Mouse (Mus musculus) heart, adult 18-20 months (tissue): ENCODE measurements around the gene 1700028J19Rik. TPM values are rescaled to one million over a fixed set of nuclear protein-coding genes. Genes with fewer than 3 reads are reported as not detected.

Source experiments
- DNase-seq, 2 experiments: peaks; one replicate each; pipeline ENCODE4 v3.0.0; 2021 to 2022; ENCODE audit warnings: mixed read lengths in 1 of 2
- long read RNA-seq, 2 experiments: library from polyadenylated mRNA; stranded (forward); transcript quantifications; one replicate each; pipeline ENCODE4 v2.0.0; 2021
- total RNA-seq, 2 experiments: library from RNA; stranded (reverse); gene quantifications; 2 replicates each; pipeline ENCODE4 v1.2.3; 2021

1700028J19Rik gene
- under 1 TPM; 0.25 to 0.28 TPM for total RNA-seq
- long read RNA-seq, experiment 1: 0 reads
- long read RNA-seq, experiment 2: 0 reads

DNA sequence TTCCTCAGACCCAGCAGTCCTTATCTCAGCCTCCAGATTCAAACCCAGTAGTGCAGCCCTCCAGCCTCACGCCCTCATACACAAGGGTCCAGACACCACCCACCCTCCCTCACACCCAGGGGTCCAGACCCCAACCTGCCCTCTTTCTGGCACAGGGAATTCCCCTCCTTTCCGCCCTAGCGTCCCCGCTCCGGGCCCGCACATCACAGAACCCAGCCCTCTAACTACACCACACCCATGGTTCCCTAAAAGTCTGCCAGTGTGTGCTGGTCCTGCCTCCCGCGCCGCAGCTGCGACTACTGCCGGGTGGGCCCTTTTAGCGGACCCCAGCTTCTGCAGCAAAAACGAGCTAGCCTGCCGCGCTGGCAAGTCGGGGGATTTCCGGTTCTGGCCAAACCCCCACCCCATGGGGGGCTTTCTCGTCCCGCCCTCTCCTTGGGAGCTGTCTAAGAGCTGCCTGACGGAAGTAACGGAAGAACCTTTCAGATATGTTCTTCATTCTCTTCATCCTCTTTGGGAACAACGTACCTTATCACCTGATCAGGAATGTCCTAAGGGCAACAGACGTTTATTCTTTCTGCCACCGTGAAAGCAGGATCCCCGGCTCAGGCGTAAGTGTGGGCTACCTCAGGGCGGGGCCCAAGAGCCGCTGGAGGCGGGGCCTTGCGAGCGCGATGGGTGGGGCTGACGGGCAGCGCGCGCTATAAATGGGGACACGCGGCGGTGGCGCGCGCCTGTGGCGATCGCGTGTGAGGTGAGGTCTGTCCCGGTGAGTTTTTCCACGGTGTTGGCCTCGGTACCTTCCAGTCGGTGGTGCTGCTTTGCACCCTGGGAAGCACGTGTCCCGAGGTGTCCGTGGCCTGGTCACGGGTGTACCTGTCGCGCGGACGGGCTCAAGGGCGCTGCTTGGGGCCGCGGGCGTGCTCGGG is at the start of gene 1700028J19Rik, which contains the start of gene 2410002F23Rik:
Gene 1700028J19Rik (minus strand): TSS at position 641 of the 929 bp plus-strand sequence.
Gene 2410002F23Rik (plus strand): TSS at position 668 of the 929 bp plus-strand sequence.
- peak; percentile 92 to 96 for DNase-seq

- DNase-seq: no peak
These were observed 44.9 kb upstream of the 1700028J19Rik start for GRCm38 (mm10) chr7:44291418-44291817.

GRCm38 (mm10) chr7:44290986-44291385 is 44.5 kb upstream of the 1700028J19Rik start:
- no peak for DNase-seq

DNA sequence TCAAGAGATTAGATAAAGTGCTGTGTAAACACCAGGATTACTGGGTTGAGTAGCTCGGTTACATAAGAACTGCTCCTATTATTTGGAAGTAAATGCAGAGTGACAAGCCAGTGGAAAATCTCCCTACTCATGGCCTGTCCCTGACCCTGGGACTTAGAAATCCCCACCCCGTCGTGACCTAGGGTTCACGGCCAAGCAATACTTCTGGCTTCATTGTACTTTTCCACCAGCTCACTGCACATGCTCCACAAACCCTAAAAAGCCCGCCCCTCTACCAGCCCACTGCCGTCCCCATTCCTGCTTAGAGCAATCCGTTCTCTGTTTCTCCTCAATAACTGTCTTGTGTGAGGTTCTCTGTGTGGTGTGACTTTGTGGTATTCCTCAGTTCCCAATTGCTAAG is 41.3 kb upstream of the 1700028J19Rik start:
- no peak for DNase-seq

DNA sequence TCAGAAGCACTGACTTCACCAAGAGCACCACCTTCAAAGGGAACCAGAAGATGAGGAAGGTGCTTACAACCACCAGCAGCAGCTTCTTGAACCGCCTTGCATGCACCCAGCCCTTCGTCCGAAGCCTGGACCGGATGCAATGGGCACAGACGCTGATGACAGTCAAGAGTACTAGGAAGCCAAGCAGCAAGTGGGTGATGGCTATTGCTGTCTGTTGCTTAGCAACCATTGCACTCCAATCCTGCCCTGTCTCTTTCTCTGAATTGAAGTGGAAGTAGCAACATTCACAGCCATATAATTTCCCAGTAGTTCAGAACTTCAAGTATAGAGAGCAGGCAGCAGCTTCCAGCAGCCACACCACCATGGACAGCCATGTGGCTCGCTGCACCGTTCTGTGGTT is 35.1 kb upstream of the 1700028J19Rik start:
- no peak for DNase-seq

DNA sequence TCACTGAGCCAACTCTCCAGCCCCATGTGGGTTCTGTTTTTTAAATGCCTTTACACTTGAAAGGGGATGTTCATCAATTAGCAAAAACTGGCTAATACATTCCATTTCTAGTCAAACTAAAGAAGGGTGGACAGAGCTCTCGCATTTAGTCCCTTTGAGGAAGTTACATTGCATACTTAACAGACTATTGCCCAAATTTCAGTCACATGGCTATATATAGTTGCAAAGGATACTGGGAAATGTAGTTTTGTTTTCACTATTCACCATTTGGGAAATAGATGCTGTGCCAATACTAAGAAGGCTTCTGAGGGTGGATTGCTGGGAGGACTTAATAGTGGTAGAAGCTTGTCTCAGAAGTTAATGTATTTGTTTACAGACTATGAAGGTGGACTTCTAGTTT is 34.5 kb upstream of the 1700028J19Rik start:
- no peak for DNase-seq

DNA sequence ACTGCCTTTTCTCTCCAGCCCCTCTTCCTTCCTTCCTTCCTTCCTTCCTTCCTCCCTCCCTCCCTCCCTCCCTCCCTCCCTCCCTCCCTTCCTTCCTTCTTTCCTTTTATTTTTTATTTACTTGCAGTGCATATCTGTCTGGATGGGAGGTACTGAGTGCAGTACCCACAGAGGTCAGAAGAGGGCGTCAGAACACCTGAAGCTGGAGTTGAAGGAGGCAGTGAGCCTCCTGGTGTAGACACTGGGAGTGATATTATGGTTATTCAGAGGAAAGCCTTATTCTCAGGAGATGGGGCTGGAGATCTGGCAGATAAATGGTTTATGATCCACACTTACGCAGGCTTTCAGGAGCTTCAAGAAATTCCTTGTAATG is 30.7 kb upstream of the 1700028J19Rik start:
- DNase-seq: peak in 1 of 2 experiments; percentile 30

GRCm38 (mm10) chr7:44276461-44277249 is 30.2 kb upstream of the 1700028J19Rik start:
- no peak for DNase-seq

DNA sequence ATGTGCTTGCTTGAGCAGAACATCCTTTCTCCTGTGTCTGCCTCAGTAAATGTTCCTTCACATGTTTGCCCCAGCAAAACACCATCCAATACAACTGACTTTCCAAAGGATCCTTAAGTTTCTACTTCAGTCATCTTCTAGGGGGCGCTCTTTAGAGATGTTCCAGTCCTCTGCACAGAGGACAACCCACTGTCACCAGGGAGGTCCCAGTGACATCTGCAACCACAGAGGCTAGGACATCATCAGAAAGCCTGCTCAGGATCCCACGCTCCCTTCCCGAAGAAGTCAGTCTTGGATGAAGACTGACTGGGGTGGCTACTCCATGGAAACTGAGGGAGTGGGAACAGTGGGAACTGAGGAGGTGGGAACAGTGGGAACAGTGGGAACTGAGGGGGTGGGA is 29.1 kb upstream of the 1700028J19Rik start:
- no peak for DNase-seq

- no peak for DNase-seq
These were observed 27.6 kb upstream of the 1700028J19Rik start for GRCm38 (mm10) chr7:44274096-44274495.

DNA sequence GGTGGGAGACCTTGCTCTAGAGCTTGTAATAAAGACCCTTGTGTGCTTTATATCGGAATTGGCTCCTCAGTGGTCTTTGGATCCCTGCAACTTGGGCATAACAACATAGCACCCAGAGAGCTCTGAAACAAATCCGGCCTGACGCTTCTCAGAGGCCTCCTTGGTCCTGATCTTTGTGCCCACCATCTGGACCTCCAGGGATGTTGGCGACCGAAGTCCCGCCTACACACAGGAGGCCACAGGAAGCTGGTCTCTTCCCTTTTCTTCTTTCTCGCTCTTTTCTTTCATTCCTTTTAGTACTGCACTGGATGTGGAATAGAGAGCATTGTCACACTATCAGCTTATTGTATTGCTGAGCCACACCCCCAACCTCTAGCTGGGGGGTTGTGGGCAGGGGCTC is 27.0 kb upstream of the 1700028J19Rik start:
- no peak for DNase-seq

- no peak for DNase-seq
These were observed 26.1 kb upstream of the 1700028J19Rik start for GRCm38 (mm10) chr7:44272546-44272945.

GRCm38 (mm10) chr7:44271309-44271708 is 24.8 kb upstream of the 1700028J19Rik start:
- no peak for DNase-seq

DNA sequence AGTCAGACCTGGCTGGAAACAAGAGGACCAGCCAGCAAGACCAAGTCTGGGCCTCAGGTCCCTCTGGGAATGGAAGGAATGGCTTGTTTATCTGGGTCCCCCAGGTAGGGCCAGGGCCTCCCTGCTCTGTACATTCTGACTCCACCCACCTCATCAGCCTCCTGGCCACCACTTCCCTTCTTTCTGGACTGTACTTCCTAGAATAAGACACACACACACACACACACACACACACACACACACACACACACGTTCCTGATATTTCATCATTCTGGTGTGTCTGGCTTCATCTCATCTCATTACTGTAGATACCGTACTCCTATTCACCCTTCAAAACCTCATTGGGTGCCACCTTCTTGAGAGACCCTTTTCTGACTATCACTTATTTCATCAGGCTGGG is 22.9 kb upstream of the 1700028J19Rik start:
- DNase-seq: no peak

- no peak for DNase-seq
These were observed 21.6 kb upstream of the 1700028J19Rik start for GRCm38 (mm10) chr7:44268117-44268516.

DNA sequence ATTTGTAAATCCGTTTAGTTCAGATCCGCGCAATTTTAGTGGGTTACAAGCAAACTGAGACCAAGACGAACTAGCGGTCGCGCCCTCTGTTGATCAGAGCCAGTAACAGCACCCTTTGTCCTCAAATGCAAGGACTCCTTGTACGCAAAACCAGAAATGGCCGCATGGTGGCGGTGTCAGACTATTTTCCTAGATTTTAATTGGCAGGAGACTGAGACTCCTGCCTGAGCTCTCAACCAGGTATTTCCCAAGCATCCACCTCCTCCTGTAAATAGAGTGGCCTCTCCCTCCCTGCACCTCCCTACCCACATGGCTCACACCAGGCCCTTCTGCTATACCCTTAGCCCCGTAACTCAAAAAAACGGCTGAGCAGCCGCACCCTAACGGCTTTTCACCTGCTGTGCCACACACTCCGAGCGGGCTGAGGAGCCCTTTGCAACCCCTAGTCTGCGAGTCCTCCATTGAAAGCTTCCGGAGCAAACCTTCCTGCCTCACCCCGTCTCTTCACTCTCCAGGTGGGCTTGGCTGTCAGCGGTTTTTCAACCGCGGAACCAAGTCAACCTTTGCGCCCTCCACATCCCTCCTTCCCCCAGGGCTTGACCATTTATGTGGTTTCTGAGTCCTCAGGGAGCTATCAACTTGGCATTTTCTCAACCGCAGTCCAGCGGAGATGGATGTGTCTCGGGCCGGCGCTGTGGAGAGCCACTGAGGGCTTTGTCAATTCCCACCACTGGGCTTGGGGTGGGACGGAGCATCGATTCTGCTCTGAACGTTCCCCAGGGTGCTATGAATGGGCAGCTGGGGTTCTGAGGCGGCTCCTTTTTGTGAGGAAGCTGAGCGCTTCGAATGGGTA is 16.5 kb upstream of the 1700028J19Rik start:
- peak; percentile 91 to 99 for DNase-seq

GRCm38 (mm10) chr7:44261147-44261546 is 14.7 kb upstream of the 1700028J19Rik start, which contains the start of gene Gm15517:
Gene Gm15517, plus strand, starts transcription at chr7:44261447.
- no peak for DNase-seq

DNA sequence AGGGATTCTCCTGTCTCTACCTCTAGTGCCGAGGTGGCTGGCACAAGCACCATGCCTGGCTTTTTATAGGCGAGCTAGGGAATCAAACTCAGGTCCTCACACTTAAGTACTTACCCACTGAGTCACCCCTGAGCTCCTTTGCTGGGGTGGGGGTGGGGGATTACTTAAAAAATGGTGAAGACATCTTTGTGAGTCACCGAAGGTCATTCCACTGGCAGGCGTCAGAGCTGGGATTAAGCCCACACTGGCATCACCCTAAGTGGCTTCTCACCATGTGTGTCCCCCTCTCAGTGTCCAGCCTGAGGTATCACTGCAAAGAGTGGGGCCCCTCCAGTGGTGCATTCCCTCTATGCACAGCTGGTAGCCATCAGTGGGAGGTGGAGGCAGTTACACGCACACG is 13.9 kb upstream of the 1700028J19Rik start:
- DNase-seq: no peak

GRCm38 (mm10) chr7:44257278-44257677 is 10.8 kb upstream of the 1700028J19Rik start, which contains the start of gene Acp4:
Gene Acp4, minus strand, starts transcription at chr7:44257378.
- no peak for DNase-seq

- no peak for DNase-seq
These were observed 8.4 kb upstream of the 1700028J19Rik start for GRCm38 (mm10) chr7:44254930-44255329.

DNA sequence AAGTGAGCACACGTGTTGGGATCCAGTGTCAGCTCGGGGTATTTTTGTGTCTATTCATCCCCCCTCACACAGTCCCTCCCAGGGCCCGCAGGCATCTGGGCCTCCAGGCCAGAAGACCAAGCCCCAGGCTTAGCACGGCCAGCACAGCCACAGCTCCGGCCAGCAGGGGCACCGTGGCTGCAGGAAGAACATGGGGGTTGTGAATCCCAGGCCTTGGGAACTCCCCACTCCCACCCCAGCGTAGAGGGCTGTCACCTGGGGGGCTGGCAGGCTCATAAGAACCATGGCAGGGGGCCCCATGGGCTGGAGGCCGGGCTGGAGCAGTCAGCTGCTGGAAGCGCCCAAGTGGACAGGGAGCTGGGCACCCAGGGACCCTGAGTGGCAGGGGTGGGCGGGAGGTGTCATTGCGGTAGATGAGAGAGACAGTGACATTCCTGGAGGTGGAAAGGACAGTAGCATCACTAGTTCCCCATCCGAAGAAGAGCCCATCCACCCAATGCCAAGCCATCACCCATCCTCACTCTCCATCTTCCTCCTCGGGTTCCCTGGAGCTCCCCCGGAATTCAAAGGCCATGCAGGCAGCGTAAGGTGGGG is 6.6 kb upstream of the 1700028J19Rik start:
- DNase-seq: no peak
